Comparison of ENCODE assay signal across 24 mouse cellular contexts in genomic region chr10:37211305-37211704, GRCm38 (mm10).
A peak's percentile ranks its signal among the peaks of the same experiment; 100 is the strongest.
DNase-seq lines count a peak whose midpoint lies in the region; ATAC-seq and TF ChIP-seq lines count a peak whose summit lies in the region.
"Had no signal": no experiment of that assay in that cellular context is flagged by ENCODE, and none has a peak within 500 bp of the region (broad histone marks: within the 10 kb centered on the region; RNA-seq: fewer than 3 reads in every experiment).

No protein-coding gene starts in this region.

- H3K4me1 ChIP-seq in intestine, embryonic 14.5 days (replicated peaks; ENCODE audit: control insufficient read depth, insufficient read depth, low read length) = no peaks in the 10 kb centered on the region
- no peaks in the 10 kb centered on the region for H3K4me1 ChIP-seq in intestine, embryonic 15.5 days (replicated peaks)
- H3K4me1 ChIP-seq in lung, adult 2 months (ENCODE audit: control insufficient read depth, insufficient read depth, low read length) = no peaks in the 10 kb centered on the region
- H3K4me1 ChIP-seq: embryonic facial prominence, embryonic 13.5 days; forebrain, embryonic 15.5 days had no signal

- no peak overlapping the region for H3K4me2 ChIP-seq in intestine, embryonic 14.5 days (ENCODE audit: low read length)
- H3K4me2 ChIP-seq in intestine, embryonic 15.5 days (replicated peaks) = no peak overlapping the region
- H3K4me2 ChIP-seq: embryonic facial prominence, embryonic 13.5 days; forebrain, embryonic 12.5 days; forebrain, embryonic 15.5 days; heart, embryonic 11.5 days; hindbrain, embryonic 14.5 days had no signal

- no peak overlapping the region for H3K4me3 ChIP-seq in intestine, embryonic 14.5 days (ENCODE audit: low read depth, low read length)
- H3K4me3 ChIP-seq in intestine, embryonic 15.5 days (replicated peaks) = no peak overlapping the region
- no peak overlapping the region for H3K4me3 ChIP-seq in lung, adult 2 months (replicated peaks; ENCODE audit: extremely low read depth, low read depth, low read length)
- H3K4me3 ChIP-seq: embryonic facial prominence, embryonic 13.5 days; erythroblast, embryonic 14.5 days; forebrain, embryonic 12.5 days; forebrain, embryonic 15.5 days had no signal

- no peak for TF ChIP-seq CTCF in lung, adult 2 months (IDR thresholded peaks at IDR 0.05; ENCODE audit: insufficient read depth, low read length)

- H3K27me3 ChIP-seq in intestine, embryonic 14.5 days (replicated peaks; ENCODE audit: control insufficient read depth, insufficient read depth, low read length) = no peaks in the 10 kb centered on the region
- no peaks in the 10 kb centered on the region for H3K27me3 ChIP-seq in intestine, embryonic 15.5 days (replicated peaks)
- H3K27me3 ChIP-seq: embryonic facial prominence, embryonic 13.5 days; forebrain, embryonic 12.5 days; forebrain, embryonic 15.5 days; Patski had no signal

- TF ChIP-seq POLR2A in lung, adult 2 months (IDR thresholded peaks at IDR 0.05; ENCODE audit: borderline replicate concordance, extremely low read depth, low read depth, low read length) = no peak

- no peaks in the 10 kb centered on the region for H3K36me3 ChIP-seq in intestine, embryonic 14.5 days (ENCODE audit: control insufficient read depth, insufficient read depth, low read length)
- no peaks in the 10 kb centered on the region for H3K36me3 ChIP-seq in intestine, embryonic 15.5 days
- H3K36me3 ChIP-seq: embryonic facial prominence, embryonic 13.5 days; forebrain, embryonic 12.5 days; forebrain, embryonic 15.5 days had no signal

- WGBS in intestine, embryonic 14.5 days = 83% methylated on average over 3 of the region's 3 CpGs
- 75% methylated on average over 3 of the region's 3 CpGs for WGBS in intestine, embryonic 15.5 days
- WGBS in lung, adult 2 months = 84% methylated on average over 3 of the region's 3 CpGs

- ATAC-seq in intestine, embryonic 14.5 days (replicated peaks; ENCODE audit: low FRiP score, low TSS enrichment, low read depth) = no peak
- no peak for ATAC-seq in intestine, embryonic 15.5 days
- peak; percentile 95 for ATAC-seq in common myeloid progenitor, adult 5-6 weeks (replicated peaks; ENCODE audit: low read depth, poor library complexity, severe bottlenecking)
- ATAC-seq in megakaryocyte progenitor cell, adult 5-6 weeks (replicated peaks; ENCODE audit: poor library complexity) = peak; percentile 51
- ATAC-seq: CD4-positive, CD25-positive, alpha-beta regulatory T cell, adult 4 months; forebrain, embryonic 15.5 days; hindbrain, postnatal 0 days; inflammation-experienced regulatory T-cells, adult 6 months; Patski had no signal

- H3K27ac ChIP-seq in intestine, embryonic 14.5 days (ENCODE audit: low read depth) = no peak overlapping the region
- no peak overlapping the region for H3K27ac ChIP-seq in intestine, embryonic 15.5 days
- H3K27ac ChIP-seq: embryonic facial prominence, embryonic 13.5 days; forebrain, embryonic 12.5 days; forebrain, embryonic 15.5 days; hindbrain, embryonic 14.5 days; hindbrain, postnatal 0 days had no signal

- peak; percentile 12 for DNase-seq in intestine, embryonic 14.5 days (ENCODE audit: low spot score)
- no peak for DNase-seq in lung, adult 2 months
- DNase-seq in cerebellum, postnatal 25 days = no peak
- no peak for DNase-seq in thymus, adult 18-20 months
- DNase-seq: adrenal gland, postnatal 10 days; adrenal gland, postnatal 36 days; cerebellum, adult 18-20 months; cerebellum, adult 9-10 months; cerebellum, postnatal 36 days; gastrocnemius, postnatal 25 days; kidney, adult 11 months had no signal

- H3K9me3 ChIP-seq in intestine, embryonic 14.5 days (ENCODE audit: control insufficient read depth, low read length) = no peaks in the 10 kb centered on the region
- H3K9me3 ChIP-seq in intestine, embryonic 15.5 days = no peaks in the 10 kb centered on the region
- H3K9me3 ChIP-seq: embryonic facial prominence, embryonic 13.5 days; forebrain, embryonic 12.5 days; forebrain, embryonic 15.5 days had no signal

- H3K9ac ChIP-seq in intestine, embryonic 14.5 days (ENCODE audit: low read length) = no peak overlapping the region
- no peak overlapping the region for H3K9ac ChIP-seq in intestine, embryonic 15.5 days
- H3K9ac ChIP-seq: embryonic facial prominence, embryonic 13.5 days; forebrain, embryonic 12.5 days; forebrain, embryonic 15.5 days; hindbrain, embryonic 14.5 days had no signal

Comparison
In these comparisons a context has a peak if more than half of its experiments do, and no peak if none do; other contexts are left out.
1. ATAC-seq: peak in common myeloid progenitor, adult 5-6 weeks (single experiment) and megakaryocyte progenitor cell, adult 5-6 weeks (single experiment); none in intestine, embryonic 14.5 days (single experiment) and intestine, embryonic 15.5 days (single experiment).